Mouse (Mus musculus) cerebellum, postnatal 14 days (tissue): ENCODE results near the gene Crybg2.

ENCODE experiments used
- DNase-seq, 2 experiments: peaks; one replicate each; pipeline ENCODE4 v3.0.0; 2021; ENCODE audit warnings: mixed read lengths in 2 of 2

Crybg2 gene

GRCm38 (mm10) chr4:134096120-134096519 is 35.5 kb downstream of the Crybg2 start:
- DNase-seq, result no peak

DNA sequence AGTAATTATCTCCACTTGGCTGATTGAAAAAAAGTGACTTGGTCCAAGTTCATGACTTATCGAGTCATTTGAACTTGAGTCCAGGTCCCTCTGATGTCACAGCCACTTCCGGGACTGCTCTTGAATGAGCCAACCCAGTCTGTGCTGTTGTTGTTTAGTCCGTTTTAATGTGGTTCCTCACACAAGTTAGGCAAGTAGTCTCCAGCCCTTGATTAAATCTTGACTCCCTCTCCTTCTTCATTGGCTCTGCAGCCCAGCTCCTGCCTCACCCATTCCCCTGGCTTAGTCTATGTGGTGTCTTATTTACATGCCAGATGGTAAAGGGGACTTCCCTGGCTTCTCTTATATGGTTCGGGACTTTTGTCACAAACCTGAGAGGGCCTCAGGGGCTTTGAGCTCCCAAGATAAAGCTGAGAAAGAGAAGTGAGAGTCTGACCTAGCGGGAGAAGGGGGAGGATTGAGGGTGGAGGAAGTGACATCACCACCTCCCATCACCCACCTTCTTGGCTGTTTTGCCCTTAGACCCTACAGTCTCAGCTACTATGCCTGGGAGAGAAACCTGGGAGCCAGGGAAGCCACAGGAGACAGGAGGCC is 36.5 kb downstream of the Crybg2 start:
- no peak for DNase-seq

GRCm38 (mm10) chr4:134098628-134099027 is 38.0 kb downstream of the Crybg2 start:
- DNase-seq, result no peak

DNA sequence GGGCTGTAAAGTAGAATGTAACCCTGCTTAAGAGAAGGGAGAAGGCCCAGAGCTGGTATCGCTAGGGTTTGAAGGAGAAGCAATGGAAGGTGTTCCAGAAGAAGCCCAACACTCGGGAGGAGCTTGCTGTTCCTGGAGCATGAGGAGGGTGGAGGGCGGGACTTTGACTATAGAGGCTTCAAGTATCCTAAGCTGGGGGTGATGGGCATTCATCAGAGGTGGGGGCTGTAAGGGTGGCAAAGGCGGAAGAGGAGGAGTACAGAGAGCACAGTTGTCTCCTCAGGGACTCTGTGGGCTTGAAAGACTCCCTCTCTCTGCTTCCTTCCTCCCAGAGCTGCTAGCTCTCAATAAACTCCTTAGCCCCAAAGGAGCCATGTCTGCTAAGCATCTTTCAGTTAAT is 39.6 kb downstream of the Crybg2 start:
- no peak for DNase-seq

GRCm38 (mm10) chr4:134101979-134102741 is 41.5 kb downstream of the Crybg2 start, which contains the start of gene Ubxn11:
Gene Ubxn11 (plus strand): TSS chr4:134102570.
- DNase-seq, result peak; percentile 89 to 91

DNA sequence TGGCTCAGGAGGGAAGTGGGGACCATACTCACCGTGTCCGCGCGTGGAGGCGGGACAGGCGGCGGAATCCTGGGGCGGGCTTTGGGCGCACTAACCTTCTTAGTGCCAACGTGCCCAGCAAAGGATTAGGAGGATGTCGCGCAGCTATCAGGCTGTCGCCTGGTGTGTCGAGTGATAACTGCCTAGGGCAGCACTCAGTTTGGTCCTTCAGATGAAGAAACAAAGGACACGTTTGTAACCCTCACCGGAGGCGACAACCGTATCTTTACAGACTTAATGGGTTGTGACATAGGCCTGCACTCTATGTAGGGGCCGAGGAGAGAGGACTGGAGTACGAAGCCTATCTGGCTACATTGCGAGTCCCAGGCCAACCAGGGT is 42.1 kb downstream of the Crybg2 start:
- no peak for DNase-seq

DNA sequence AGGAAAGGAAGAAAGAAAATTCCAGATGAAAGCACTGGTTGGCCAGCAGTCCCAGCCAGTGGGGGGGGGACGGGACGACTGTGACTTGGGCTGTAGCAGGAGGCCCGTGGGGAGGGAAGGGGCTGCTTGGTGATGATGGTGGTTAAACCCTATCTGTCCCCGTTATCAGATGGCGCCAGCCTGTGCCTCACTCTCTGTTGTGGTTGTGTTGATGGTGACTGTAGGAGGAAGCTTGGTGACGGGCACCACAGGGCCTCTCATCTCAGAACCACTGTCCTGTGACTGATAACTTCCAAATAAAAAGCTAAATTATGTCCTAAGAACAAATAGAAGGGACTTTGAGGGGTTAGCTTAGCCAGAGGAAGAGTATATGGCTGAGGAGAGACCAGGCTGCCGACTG is 45.5 kb downstream of the Crybg2 start:
- no peak for DNase-seq

DNA sequence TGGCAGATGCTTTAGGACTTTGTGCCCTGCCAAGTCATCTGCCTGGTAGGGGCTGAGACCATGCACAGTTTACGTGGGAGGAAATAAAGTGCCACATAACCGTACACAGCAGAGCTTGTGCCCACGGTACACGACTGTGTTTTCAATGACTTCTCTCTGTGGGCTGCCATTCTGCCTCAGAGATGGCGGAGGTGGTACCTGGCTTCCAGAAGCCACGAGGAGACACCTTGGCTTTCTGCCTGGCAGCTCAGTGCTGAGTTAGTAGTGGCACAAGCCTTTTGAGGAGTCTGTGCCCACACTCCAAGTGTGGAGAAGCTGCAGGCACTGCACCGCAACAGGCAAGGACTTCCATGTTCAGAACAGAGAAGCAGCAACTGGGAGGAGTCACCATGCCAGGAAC is 47.1 kb downstream of the Crybg2 start:
- DNase-seq, result no peak

- DNase-seq, result no peak
Measured at GRCm38 (mm10) chr4:134108196-134108595, 47.6 kb downstream of the Crybg2 start.

- DNase-seq, result no peak
Measured at GRCm38 (mm10) chr4:134110653-134111052, 50.0 kb downstream of the Crybg2 start.

DNA sequence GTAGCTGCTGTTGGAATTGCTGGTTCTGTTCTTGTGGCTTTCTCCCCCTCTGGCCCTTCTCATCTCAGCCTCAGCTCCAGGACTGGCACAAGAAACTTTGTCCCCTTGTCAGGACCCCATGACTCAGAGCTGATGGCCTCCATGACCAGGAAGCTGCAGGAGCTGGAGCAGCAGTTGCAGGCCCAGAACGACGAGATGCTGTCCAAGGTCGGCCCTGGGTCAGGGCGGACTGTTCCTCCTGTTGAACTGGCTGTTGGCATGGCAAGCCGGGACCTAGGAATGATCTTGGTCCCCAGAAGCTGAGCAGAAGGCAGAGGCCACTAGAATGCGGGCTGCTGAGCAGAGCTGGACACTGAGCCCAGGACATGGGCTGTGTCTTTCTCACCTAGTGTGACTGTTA is 51.8 kb downstream of the Crybg2 start:
- no peak for DNase-seq

DNA sequence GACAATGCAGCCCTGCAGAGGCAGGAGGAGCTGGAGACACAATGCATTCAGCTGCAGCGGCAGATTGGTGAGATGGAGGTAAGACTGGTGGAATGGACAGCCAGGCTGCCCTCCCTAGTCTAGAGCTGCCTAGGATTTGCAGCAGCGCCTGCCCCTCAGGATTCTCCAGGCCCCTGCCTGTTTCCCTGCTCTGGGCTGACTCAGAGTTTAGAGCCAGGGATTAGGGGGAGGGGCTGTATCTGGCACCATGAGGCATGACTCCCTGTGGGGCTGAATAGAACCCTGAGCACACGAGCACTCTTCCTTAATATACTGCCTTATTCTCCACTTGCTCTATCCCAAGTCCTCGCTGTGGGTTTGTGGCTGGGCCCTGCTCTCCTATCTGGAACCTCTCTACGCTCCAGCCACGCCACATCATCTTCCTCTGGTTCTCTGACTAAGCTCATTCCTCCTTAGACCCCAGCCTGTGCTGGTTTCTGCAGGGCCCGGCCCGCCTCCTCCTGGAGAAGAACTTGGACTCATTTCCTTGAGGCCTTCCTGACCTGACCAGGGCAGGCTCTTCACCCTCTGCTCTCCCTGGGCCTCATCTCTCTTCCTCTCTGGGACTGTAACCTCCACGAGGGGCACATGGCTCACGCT is 52.9 kb downstream of the Crybg2 start:
- no peak for DNase-seq

- DNase-seq, result no peak
Measured at GRCm38 (mm10) chr4:134114038-134114437, 53.4 kb downstream of the Crybg2 start.

- DNase-seq, result no peak
Measured at GRCm38 (mm10) chr4:134115215-134116144, 54.9 kb downstream of the Crybg2 start.

GRCm38 (mm10) chr4:134116501-134116900 is 55.9 kb downstream of the Crybg2 start:
- no peak for DNase-seq

- no peak for DNase-seq
Measured at GRCm38 (mm10) chr4:134117012-134117411, 56.4 kb downstream of the Crybg2 start.

GRCm38 (mm10) chr4:134118126-134118800 is 57.6 kb downstream of the Crybg2 start:
- no peak for DNase-seq

DNA sequence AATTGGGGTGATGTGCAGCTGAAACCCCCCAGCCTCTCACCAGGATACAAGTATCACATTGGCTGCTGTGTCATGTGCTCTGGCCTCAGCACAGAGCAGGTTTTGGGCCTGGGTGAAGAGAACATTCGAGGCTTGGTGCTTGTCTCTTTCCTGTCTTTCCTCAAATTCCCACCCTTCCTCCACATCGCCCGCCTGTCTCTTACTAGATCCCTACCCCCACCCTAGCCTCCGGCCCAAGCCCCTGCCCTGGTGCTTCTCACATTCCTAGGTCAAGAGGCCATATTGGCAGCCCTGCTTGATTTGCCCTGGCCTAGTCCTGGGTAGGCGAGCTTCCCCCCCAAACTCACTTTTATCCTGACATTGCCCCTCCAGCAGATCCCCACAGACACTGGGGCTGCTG is 58.4 kb downstream of the Crybg2 start:
- no peak for DNase-seq

DNA sequence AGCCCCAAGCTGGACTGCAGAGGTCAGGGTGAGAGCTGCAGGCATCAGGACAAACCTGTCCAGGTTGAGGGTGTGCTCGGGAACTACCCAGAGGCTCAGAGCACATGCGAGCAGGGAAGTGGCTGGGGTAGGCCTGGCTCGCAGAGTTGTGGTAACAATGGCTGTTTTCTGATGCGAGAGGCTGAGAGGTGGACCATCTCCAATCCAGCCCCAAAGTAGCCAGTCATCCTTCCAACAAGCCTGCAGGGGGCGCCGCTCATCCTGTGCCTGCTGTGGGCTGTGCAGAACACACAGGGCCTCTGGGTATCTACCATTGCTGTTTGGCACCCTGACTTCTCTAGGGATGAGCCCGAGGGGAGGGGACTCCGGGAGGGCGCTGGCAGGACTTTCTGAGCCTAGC is 59.0 kb downstream of the Crybg2 start:
- DNase-seq, result peak in 1 of 2 experiments; percentile 44

DNA sequence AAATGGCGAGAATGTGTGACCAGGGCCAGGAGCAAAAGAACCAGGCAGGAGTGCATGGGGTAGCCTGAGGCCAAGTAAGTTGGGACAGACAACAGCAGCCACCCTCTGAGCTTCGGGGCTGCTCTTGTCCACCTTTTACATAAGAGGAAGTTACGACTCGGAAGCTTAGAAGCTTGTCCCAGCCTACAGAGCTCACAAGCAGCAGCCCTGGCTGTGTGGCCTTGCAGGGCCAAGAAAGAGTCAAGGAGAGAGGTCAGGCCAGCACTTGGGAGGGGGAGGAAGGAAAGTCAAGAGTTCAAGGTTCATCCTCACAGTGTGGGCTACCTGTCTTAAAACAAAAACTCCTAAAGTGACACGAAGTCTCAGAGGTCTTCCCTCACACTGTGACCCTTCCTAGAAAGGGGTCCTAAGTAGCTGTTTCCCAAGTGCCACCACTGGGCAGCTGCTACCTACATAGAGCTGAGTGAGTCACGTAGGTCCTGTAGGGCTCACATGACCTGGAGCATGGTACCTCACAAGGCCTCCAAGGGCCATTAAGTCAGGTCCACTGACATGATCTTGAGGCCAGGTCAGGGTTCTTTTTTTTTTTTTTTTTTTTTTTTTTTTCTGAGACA is 59.7 kb downstream of the Crybg2 start:
- no peak for DNase-seq

- no peak for DNase-seq
Measured at GRCm38 (mm10) chr4:134120916-134121315, 60.3 kb downstream of the Crybg2 start.

DNA sequence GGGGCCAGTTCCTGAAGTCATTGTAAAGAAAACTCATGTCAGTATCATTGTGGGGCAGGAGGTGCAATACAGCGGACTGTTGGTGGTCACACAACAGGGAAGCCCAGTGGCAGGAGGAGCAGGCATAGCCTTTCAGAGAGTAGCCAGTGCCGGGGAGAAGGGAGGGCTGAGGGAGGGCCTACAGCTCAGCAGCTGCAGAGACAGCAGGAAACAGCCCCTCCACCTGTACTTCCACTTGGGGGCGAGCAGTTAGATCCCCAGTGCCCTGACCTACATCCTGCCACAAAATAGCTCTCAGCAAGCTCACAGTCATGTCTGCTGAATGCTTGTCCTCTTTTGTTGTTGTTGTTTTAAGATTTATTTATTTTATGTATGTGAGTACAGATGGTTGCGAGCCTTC is 61.0 kb downstream of the Crybg2 start:
- no peak for DNase-seq
